Mouse (Mus musculus): Measurements from ENCODE around the gene Tmem123.

- TF ChIP-seq CTCF (IDR thresholded peaks at IDR 0.05; ENCODE audit: extremely low read depth, insufficient read length, insufficient replicate concordance, low read depth, low read length) (no peak), POLR2A (IDR thresholded peaks at IDR 0.05; ENCODE audit: low read depth, low read length) (no peak)
Observed at GRCm38 (mm10) chr9:7793561-7793960, 29.7 kb downstream of the Tmem123 start.

All from small intestine, adult 2 months (tissue).